Mouse (Mus musculus) left cerebral cortex, postnatal 4 days (tissue): Measurements from ENCODE around the gene Cfdp1. TPM values are rescaled to one million over a fixed set of nuclear protein-coding genes. Genes with fewer than 3 reads are reported as not detected.

Experiments
- DNase-seq: peaks from one replicate; pipeline ENCODE4 v3.0.0-alpha.2; 2022
- intact Hi-C: fragments of 180-260 bp; cut with DNase I; formaldehyde crosslinking; loops from one replicate; pipeline ENCODE4 v1.15.1; 2025
- total RNA-seq, 2 experiments: library from RNA; stranded (reverse); gene quantifications; 2 replicates each; pipeline ENCODE4 v1.2.3; 2021

Cfdp1 gene
- total RNA-seq = 100 to 1,000 TPM; 110 to 114 TPM

GRCm38 (mm10) chr8:111853861-111854501, at the start of gene Cfdp1:
Cfdp1 (minus strand) TSS chr8:111854291.
- intact Hi-C loops = no loop called here

GRCm38 (mm10) chr8:111902080-111902479, 48.0 kb upstream of the Cfdp1 start:
- intact Hi-C loops = no loop called here
- DNase-seq = no peak

More at GRCm38 (mm10) chr8:111853861-111854501, at the start of gene Cfdp1:
- DNase-seq = peak; percentile 96

GRCm38 (mm10) chr8:111898586-111898985, 44.5 kb upstream of the Cfdp1 start:
- intact Hi-C loops = no loop called here
- no peak for DNase-seq

- intact Hi-C loops = no loop called here
- no peak for DNase-seq
Observed at GRCm38 (mm10) chr8:111894955-111895354, 40.9 kb upstream of the Cfdp1 start.

- no peak for DNase-seq
- intact Hi-C loops = no loop called here
Observed at GRCm38 (mm10) chr8:111892615-111893014, 38.5 kb upstream of the Cfdp1 start.

GRCm38 (mm10) chr8:111891983-111892382, 37.9 kb upstream of the Cfdp1 start:
- intact Hi-C loops = no loop called here
- DNase-seq = no peak

GRCm38 (mm10) chr8:111890911-111891303, 36.8 kb upstream of the Cfdp1 start:
- intact Hi-C loops = no loop called here
- no peak for DNase-seq

GRCm38 (mm10) chr8:111889931-111890910, 36.1 kb upstream of the Cfdp1 start:
- intact Hi-C loops = no loop called here
- DNase-seq = peak; percentile 32

GRCm38 (mm10) chr8:111888091-111888650, 34.1 kb upstream of the Cfdp1 start:
- DNase-seq = peak; percentile 24
- intact Hi-C loops = no loop called here

GRCm38 (mm10) chr8:111887479-111887878, 33.4 kb upstream of the Cfdp1 start:
- intact Hi-C loops = no loop called here

GRCm38 (mm10) chr8:111883615-111884014, 29.5 kb upstream of the Cfdp1 start:
- intact Hi-C loops = no loop called here

More at GRCm38 (mm10) chr8:111887479-111887878, 33.4 kb upstream of the Cfdp1 start:
- DNase-seq = no peak

GRCm38 (mm10) chr8:111881591-111881990, 27.5 kb upstream of the Cfdp1 start:
- intact Hi-C loops = no loop called here
- DNase-seq = peak; percentile 47

More at GRCm38 (mm10) chr8:111883615-111884014, 29.5 kb upstream of the Cfdp1 start:
- DNase-seq = no peak

- no peak for DNase-seq
- intact Hi-C loops = no loop called here
Observed at GRCm38 (mm10) chr8:111877711-111878110, 23.6 kb upstream of the Cfdp1 start.

- intact Hi-C loops = no loop called here
- DNase-seq = peak; percentile 99
Observed at GRCm38 (mm10) chr8:111876355-111876948, 22.4 kb upstream of the Cfdp1 start, which contains the start of gene Tmem170. Tmem170 (minus strand) TSS chr8:111876750.

- no peak for DNase-seq
- intact Hi-C loops = no loop called here
Observed at GRCm38 (mm10) chr8:111875758-111876157, 21.7 kb upstream of the Cfdp1 start.

GRCm38 (mm10) chr8:111871278-111871677, 17.2 kb upstream of the Cfdp1 start:
- intact Hi-C loops = no loop called here
- no peak for DNase-seq

GRCm38 (mm10) chr8:111870379-111870778, 16.3 kb upstream of the Cfdp1 start:
- DNase-seq = no peak
- intact Hi-C loops = no loop called here

- DNase-seq = no peak
- intact Hi-C loops = no loop called here
Observed at GRCm38 (mm10) chr8:111868664-111869063, 14.6 kb upstream of the Cfdp1 start.

GRCm38 (mm10) chr8:111865857-111866256, 11.8 kb upstream of the Cfdp1 start:
- DNase-seq = no peak
- intact Hi-C loops = no loop called here

- intact Hi-C loops = no loop called here
- no peak for DNase-seq
Observed at GRCm38 (mm10) chr8:111865130-111865852, 11.2 kb upstream of the Cfdp1 start.
